ENCODE assay signal across 21 mouse cellular contexts in genomic region chr2:163143413-163143812, GRCm38 (mm10). TPM values are rescaled to one million over a fixed set of nuclear protein-coding genes. Genes with fewer than 3 reads are reported as not detected.
DNase-seq lines count a peak whose midpoint lies in the region; ATAC-seq and TF ChIP-seq lines count a peak whose summit lies in the region.
"Had no signal": no experiment of that assay in that cellular context is flagged by ENCODE, and none has a peak within 500 bp of the region (broad histone marks: within the 10 kb centered on the region; RNA-seq: fewer than 3 reads in every experiment).

No protein-coding gene starts in this region.

- H3K9ac ChIP-seq in embryonic facial prominence, embryonic 13.5 days = no peak overlapping the region
- H3K9ac ChIP-seq in midbrain, embryonic 13.5 days (replicated peaks) = no peak overlapping the region
- no peak overlapping the region for H3K9ac ChIP-seq in midbrain, embryonic 11.5 days (ENCODE audit: low read length)
- no peak overlapping the region; the same call in 1 of the 2 replicates for H3K9ac ChIP-seq in hindbrain, postnatal 0 days (replicated peaks; ENCODE audit: low read length)
- H3K9ac ChIP-seq: heart, embryonic 12.5 days; intestine, embryonic 15.5 days; limb, embryonic 13.5 days; liver, embryonic 14.5 days had no signal

- no peak overlapping the region for H3K27ac ChIP-seq in embryonic facial prominence, embryonic 13.5 days
- no peak overlapping the region for H3K27ac ChIP-seq in embryonic facial prominence, embryonic 10.5 days (replicated peaks)
- H3K27ac ChIP-seq in midbrain, embryonic 13.5 days = peak overlapping the region; percentile 86
- H3K27ac ChIP-seq in midbrain, embryonic 11.5 days (ENCODE audit: low read depth, low read length) = no peak overlapping the region
- peak overlapping the region; percentile 42; the same call in 1 of the 2 replicates for H3K27ac ChIP-seq in hindbrain, postnatal 0 days
- H3K27ac ChIP-seq: intestine, embryonic 15.5 days; limb, embryonic 13.5 days; liver, embryonic 14.5 days had no signal

- no peak overlapping the region for H3K4me3 ChIP-seq in embryonic facial prominence, embryonic 13.5 days
- H3K4me3 ChIP-seq in embryonic facial prominence, embryonic 10.5 days = no peak overlapping the region
- H3K4me3 ChIP-seq in midbrain, embryonic 13.5 days (replicated peaks) = no peak overlapping the region
- H3K4me3 ChIP-seq in midbrain, embryonic 11.5 days (ENCODE audit: low read depth, low read length) = no peak overlapping the region
- no peak overlapping the region for H3K4me3 ChIP-seq in hindbrain, postnatal 0 days (ENCODE audit: low read length)
- H3K4me3 ChIP-seq: heart, embryonic 12.5 days; intestine, embryonic 15.5 days; limb, embryonic 13.5 days had no signal

- TF ChIP-seq CTCF in hindbrain, postnatal 0 days (IDR thresholded peaks at IDR 0.05; ENCODE audit: low read depth) = no peak

- H3K27me3 ChIP-seq in embryonic facial prominence, embryonic 13.5 days = 0 out of 2 replicates have a peak, but pooled peaks cover 2% of the 10 kb centered on the region
- H3K27me3 ChIP-seq in embryonic facial prominence, embryonic 10.5 days (replicated peaks; ENCODE audit: low read depth, poor library complexity, severe bottlenecking) = no peaks in the 10 kb centered on the region
- H3K27me3 ChIP-seq in midbrain, embryonic 13.5 days = no peaks in the 10 kb centered on the region
- H3K27me3 ChIP-seq in midbrain, embryonic 11.5 days (ENCODE audit: control insufficient read depth, insufficient read depth, low read length) = no peaks in the 10 kb centered on the region
- no peaks in the 10 kb centered on the region for H3K27me3 ChIP-seq in hindbrain, postnatal 0 days (ENCODE audit: insufficient read depth, low read length)
- H3K27me3 ChIP-seq: intestine, embryonic 15.5 days had no signal

- no peak for DNase-seq in embryonic facial prominence, embryonic 10.5 days (ENCODE audit: low spot score)
- no peak for DNase-seq in midbrain, embryonic 11.5 days (ENCODE audit: low spot score, missing footprints)
- peak; percentile 25 for DNase-seq in hindbrain, postnatal 0 days (ENCODE audit: low spot score)
- no peak for DNase-seq in heart, adult 11 months
- DNase-seq in thymus, postnatal 10 days (ENCODE audit: low spot score in 2 of 2) = no peak
- no peak for DNase-seq in spleen, postnatal 36 days (ENCODE audit: low spot score in 2 of 2)
- DNase-seq: embryo, embryonic 11 days; gastrocnemius, postnatal 36 days; kidney, postnatal 25 days; thymus, adult 2 months had no signal

- 40% methylated on average over 13 of the region's 13 CpGs for WGBS in embryonic facial prominence, embryonic 13.5 days
- 62% methylated on average over 13 of the region's 13 CpGs for WGBS in embryonic facial prominence, embryonic 10.5 days
- 40% methylated on average over 13 of the region's 13 CpGs for WGBS in midbrain, embryonic 13.5 days
- WGBS in midbrain, embryonic 11.5 days = 60% methylated on average over 13 of the region's 13 CpGs
- 28% methylated on average over 13 of the region's 13 CpGs for WGBS in hindbrain, postnatal 0 days

- no peaks in the 10 kb centered on the region for H3K9me3 ChIP-seq in embryonic facial prominence, embryonic 13.5 days
- H3K9me3 ChIP-seq in embryonic facial prominence, embryonic 10.5 days = no peaks in the 10 kb centered on the region; the same call in 1 of the 2 replicates
- no peaks in the 10 kb centered on the region for H3K9me3 ChIP-seq in midbrain, embryonic 13.5 days
- no peaks in the 10 kb centered on the region for H3K9me3 ChIP-seq in midbrain, embryonic 11.5 days (ENCODE audit: control insufficient read depth, low read length)
- H3K9me3 ChIP-seq in hindbrain, postnatal 0 days (ENCODE audit: low read length) = no peaks in the 10 kb centered on the region
- H3K9me3 ChIP-seq: intestine, embryonic 15.5 days had no signal

- no peaks in the 10 kb centered on the region for H3K36me3 ChIP-seq in embryonic facial prominence, embryonic 13.5 days
- no peaks in the 10 kb centered on the region for H3K36me3 ChIP-seq in embryonic facial prominence, embryonic 10.5 days (replicated peaks)
- H3K36me3 ChIP-seq in midbrain, embryonic 13.5 days = no peaks in the 10 kb centered on the region
- H3K36me3 ChIP-seq in midbrain, embryonic 11.5 days (ENCODE audit: control insufficient read depth, insufficient read depth, low read length) = no peaks in the 10 kb centered on the region
- no peaks in the 10 kb centered on the region for H3K36me3 ChIP-seq in hindbrain, postnatal 0 days (ENCODE audit: insufficient read depth, low read length)
- H3K36me3 ChIP-seq: G1E; heart, embryonic 12.5 days; intestine, embryonic 15.5 days; limb, embryonic 13.5 days had no signal

- peak overlapping the region; percentile 20 for H3K4me2 ChIP-seq in embryonic facial prominence, embryonic 13.5 days
- H3K4me2 ChIP-seq in midbrain, embryonic 13.5 days (replicated peaks) = peak overlapping the region; percentile 34
- H3K4me2 ChIP-seq in midbrain, embryonic 11.5 days = no peak overlapping the region
- H3K4me2 ChIP-seq in hindbrain, postnatal 0 days (ENCODE audit: low read depth, low read length) = peak overlapping the region; percentile 36
- H3K4me2 ChIP-seq: heart, embryonic 12.5 days; intestine, embryonic 15.5 days; limb, embryonic 13.5 days had no signal

- H3K4me1 ChIP-seq in embryonic facial prominence, embryonic 13.5 days = peaks cover 10% of the 10 kb centered on the region
- peaks cover 15% of the 10 kb centered on the region for H3K4me1 ChIP-seq in embryonic facial prominence, embryonic 10.5 days
- peaks cover 22% of the 10 kb centered on the region for H3K4me1 ChIP-seq in midbrain, embryonic 13.5 days (replicated peaks)
- 0 out of 2 replicates have a peak, but pooled peaks cover 3% of the 10 kb centered on the region for H3K4me1 ChIP-seq in midbrain, embryonic 11.5 days (ENCODE audit: control insufficient read depth, insufficient read depth, low read length)
- 0 out of 2 replicates have a peak, but pooled peaks cover 7% of the 10 kb centered on the region for H3K4me1 ChIP-seq in hindbrain, postnatal 0 days (ENCODE audit: insufficient read depth, low read length)
- H3K4me1 ChIP-seq: heart, embryonic 12.5 days; intestine, embryonic 15.5 days had no signal

- ATAC-seq in embryonic facial prominence, embryonic 13.5 days (ENCODE audit: insufficient number of reproducible peaks, insufficient read depth, low FRiP score, low TSS enrichment, low read depth) = no peak
- ATAC-seq in midbrain, embryonic 13.5 days = peak; percentile 71
- no peak for ATAC-seq in midbrain, embryonic 11.5 days (ENCODE audit: low FRiP score)
- ATAC-seq in hindbrain, postnatal 0 days = 0 out of 2 replicates have a peak, but pooled peaks have one; percentile 38
- ATAC-seq: CD4-positive, CD25-positive, alpha-beta regulatory T cell, adult 4 months; intestine, embryonic 15.5 days had no signal

RNA-seq across cellular contexts. Expression of gene Gtsf1l, which starts 55.8 kb away (rescaled TPM):
- not detected in 2 replicates for polyA plus RNA-seq in embryonic facial prominence, embryonic 13.5 days (2015; fragmentation: Nextera tagmentation; extraction: Ambion mirVana)
- 0.19 TPM in 1 of 2 replicates, not detected in the other for polyA plus RNA-seq in embryonic facial prominence, embryonic 10.5 days (2016; fragmentation: Nextera tagmentation; extraction: Ambion mirVana)
- polyA plus RNA-seq in midbrain, embryonic 13.5 days (2015; fragmentation: Nextera tagmentation; extraction: Ambion mirVana) = not detected in 2 replicates
- not detected in 2 replicates for polyA plus RNA-seq in midbrain, embryonic 11.5 days (2014; fragmentation: Nextera tagmentation; extraction: Ambion mirVana)
- not detected in 2 replicates for total RNA-seq in hindbrain, postnatal 0 days (2014; rRNA removed)
- polyA plus RNA-seq in hindbrain, postnatal 0 days (2015; fragmentation: Nextera tagmentation; extraction: Ambion mirVana) = not detected in 2 replicates
- total RNA-seq: gastrocnemius, postnatal 36 days; heart, postnatal 25 days; layer of hippocampus, postnatal 10 days had no signal
- polyA plus RNA-seq: CD4-positive, CD25-positive, alpha-beta regulatory T cell, adult 4 months; G1E; heart, embryonic 12.5 days; intestine, embryonic 15.5 days; limb, embryonic 13.5 days; liver, embryonic 14.5 days; stomach, embryonic 14.5 days; thymus, adult 2 months had no signal

RNA-seq across cellular contexts. Expression of gene Tox2, which starts 59.5 kb away (rescaled TPM):
- 2.3 and 3.0 TPM in 2 replicates for polyA plus RNA-seq in embryonic facial prominence, embryonic 13.5 days (2015; fragmentation: Nextera tagmentation; extraction: Ambion mirVana)
- 16.3 and 17.8 TPM in 2 replicates for polyA plus RNA-seq in embryonic facial prominence, embryonic 10.5 days (2016; fragmentation: Nextera tagmentation; extraction: Ambion mirVana)
- polyA plus RNA-seq in midbrain, embryonic 13.5 days (2015; fragmentation: Nextera tagmentation; extraction: Ambion mirVana) = 38.8 and 44.2 TPM in 2 replicates
- 37.3 and 38.2 TPM in 2 replicates for polyA plus RNA-seq in midbrain, embryonic 11.5 days (2014; fragmentation: Nextera tagmentation; extraction: Ambion mirVana)
- 4.3 and 5.0 TPM in 2 replicates for total RNA-seq in hindbrain, postnatal 0 days (2014; rRNA removed)
- 15.2 and 19.1 TPM in 2 replicates for polyA plus RNA-seq in hindbrain, postnatal 0 days (2015; fragmentation: Nextera tagmentation; extraction: Ambion mirVana)
- total RNA-seq: G1E had no signal
- polyA plus RNA-seq: G1E had no signal

Comparison
In these comparisons a context has a peak if more than half of its experiments do, and no peak if none do; other contexts are left out.
1. ATAC-seq: peak in midbrain, embryonic 13.5 days (single experiment) and hindbrain, postnatal 0 days (single experiment); none in embryonic facial prominence, embryonic 13.5 days (single experiment) and midbrain, embryonic 11.5 days (single experiment).
2. H3K27ac ChIP-seq: peak in midbrain, embryonic 13.5 days (single experiment) and hindbrain, postnatal 0 days (single experiment); none in embryonic facial prominence, embryonic 13.5 days (single experiment), embryonic facial prominence, embryonic 10.5 days (single experiment) and midbrain, embryonic 11.5 days (single experiment).